Mouse (Mus musculus) heart, embryonic 11.5 days (tissue): Measurements from ENCODE around the gene Tifab. TPM values are rescaled to one million over a fixed set of nuclear protein-coding genes. Genes with fewer than 3 reads are reported as not detected.

Experiments
- ATAC-seq: fragments of 200-750 bp; cut with Nextera tagmentation; replicated peaks from 2 replicates; pipeline ENCODE4 v1.8.0; 2017; ENCODE audit warnings: moderate library complexity; ENCODE audit not compliant: insufficient number of reproducible peaks, low FRiP score, low TSS enrichment
- H3K27ac ChIP-seq: fragments of 300-500 bp; sonication (generic); 2 replicates; pipeline ENCODE4 v1.5.1; 2014; ENCODE audit warnings: mild to moderate bottlenecking, low read depth, low read length
- H3K27me3 ChIP-seq: fragments of 300-500 bp; sonication (generic); 2 replicates; pipeline ENCODE4 v1.6.1; 2014; ENCODE audit warnings: mild to moderate bottlenecking, low read length, mixed read lengths; ENCODE audit not compliant: control insufficient read depth, insufficient read depth
- H3K36me3 ChIP-seq: fragments of 300-500 bp; sonication (generic); 2 replicates; pipeline ENCODE4 v1.6.1; 2014; ENCODE audit warnings: mild to moderate bottlenecking, low read length, moderate library complexity, mixed read lengths; ENCODE audit not compliant: control insufficient read depth, insufficient read depth
- H3K4me1 ChIP-seq: fragments of 300-500 bp; sonication (generic); 2 replicates; pipeline ENCODE4 v1.6.1; 2014; ENCODE audit warnings: low read length; ENCODE audit not compliant: control insufficient read depth, insufficient read depth
- H3K4me2 ChIP-seq: fragments of 300-500 bp; sonication (generic); 2 replicates; pipeline ENCODE4 v1.6.1; 2014; ENCODE audit warnings: mild to moderate bottlenecking, moderate library complexity
- H3K4me3 ChIP-seq: fragments of 300-500 bp; sonication (generic); 2 replicates; pipeline ENCODE4 v1.5.1; 2014; ENCODE audit warnings: low read depth, low read length
- H3K9ac ChIP-seq: fragments of 300-500 bp; sonication (generic); 2 replicates; pipeline ENCODE4 v1.6.1; 2014; ENCODE audit warnings: mild to moderate bottlenecking, low read depth, low read length, moderate library complexity
- H3K9me3 ChIP-seq: fragments of 300-500 bp; sonication (generic); replicated peaks from 2 replicates; pipeline ENCODE4 v1.6.1; 2016; ENCODE audit warnings: low read length; ENCODE audit not compliant: control insufficient read depth
- WGBS: fragments of 180-500 bp; shearing (Covaris S2); extraction: QIAGEN DNeasy Blood & Tissue Kit; methylation state at CpG from one replicate; pipeline ENCODE4 v1.1.7; 2014; ENCODE audit not compliant: insufficient replicate concordance; 5-methylcytosine and 5-hydroxymethylcytosine counted together
- polyA plus RNA-seq: library from polyadenylated mRNA; unstranded; fragments of >200 nt; fragmentation: Nextera tagmentation; extraction: Ambion mirVana; gene quantifications from 2 replicates; pipeline ENCODE4 v1.2.1, GENCODE M21; 2014

Tifab gene
- polyA plus RNA-seq, 1 experiment from 2014 or later, result 0.33 TPM

DNA sequence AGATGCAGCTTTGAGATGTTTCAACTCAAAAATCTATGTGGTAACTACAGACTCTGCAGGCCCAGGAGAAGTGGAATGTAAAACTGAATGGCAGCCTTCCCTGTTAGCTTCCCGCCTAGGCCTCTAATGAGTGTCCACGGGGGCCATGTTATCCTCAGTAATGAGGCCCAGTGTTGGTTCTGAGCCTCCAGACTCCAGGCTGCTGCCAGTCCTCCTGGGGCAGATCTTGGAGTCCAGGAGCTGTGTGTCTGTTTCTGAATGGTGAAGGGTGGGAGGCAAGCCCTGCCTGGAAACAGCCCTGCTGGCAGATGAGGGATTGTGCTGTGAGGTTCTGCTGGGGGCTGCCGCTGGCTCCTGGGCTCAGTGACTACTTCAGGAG, 10.3 kb downstream of the Tifab start:
- ATAC-seq, result no peak
- H3K9ac ChIP-seq, result no peak overlapping the region
- no peak overlapping the region for H3K4me2 ChIP-seq
- peaks cover 9% of the 10 kb centered on the region; the same call in 1 of the 2 replicates for H3K4me1 ChIP-seq
- no peak overlapping the region for H3K4me3 ChIP-seq
- H3K9me3 ChIP-seq, result no peaks in the 10 kb centered on the region
- WGBS, result 59% methylated on average over 3 of the region's 3 CpGs
- no peaks in the 10 kb centered on the region for H3K27me3 ChIP-seq
- no peaks in the 10 kb centered on the region for H3K36me3 ChIP-seq
- peak overlapping the region; percentile 41; the same call in 1 of the 2 replicates for H3K27ac ChIP-seq

GRCm38 (mm10) chr13:56167446-56168402, 11.0 kb downstream of the Tifab start:
- WGBS, result 25% methylated on average over 14 of the region's 14 CpGs
- H3K36me3 ChIP-seq, result no peaks in the 10 kb centered on the region
- no peak for ATAC-seq
- no peaks in the 10 kb centered on the region for H3K9me3 ChIP-seq
- H3K27ac ChIP-seq, result no peak overlapping the region
- no peak overlapping the region for H3K4me3 ChIP-seq
- H3K27me3 ChIP-seq, result 0 out of 2 replicates have a peak, but pooled peaks cover 2% of the 10 kb centered on the region
- H3K4me1 ChIP-seq, result peaks cover 9% of the 10 kb centered on the region; the same call in 1 of the 2 replicates
- no peak overlapping the region for H3K9ac ChIP-seq
- peak overlapping the region; percentile 30 for H3K4me2 ChIP-seq

DNA sequence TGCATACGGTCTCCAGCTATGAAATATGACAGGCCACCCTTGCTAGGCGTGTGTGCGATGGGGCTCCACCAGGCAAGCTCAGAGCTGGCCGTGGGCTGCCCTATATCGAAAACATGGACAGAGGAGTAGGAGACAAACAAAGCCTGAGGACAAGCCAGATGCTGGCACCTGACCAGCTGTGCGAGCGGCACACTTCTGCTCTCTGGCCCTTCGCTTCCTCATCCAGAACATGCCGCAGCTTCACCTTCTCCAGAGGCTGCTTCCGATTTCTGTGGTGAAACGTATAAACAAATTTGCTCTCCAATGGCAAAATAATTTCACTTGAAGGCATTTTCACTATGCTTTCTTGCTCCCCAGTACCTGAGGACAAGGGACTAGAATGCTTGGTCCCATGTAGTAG, 13.1 kb downstream of the Tifab start:
- H3K27ac ChIP-seq, result no peak overlapping the region
- no peak overlapping the region for H3K4me2 ChIP-seq
- H3K9me3 ChIP-seq, result no peaks in the 10 kb centered on the region
- 93% methylated on average over 11 of the region's 11 CpGs for WGBS
- H3K36me3 ChIP-seq, result no peaks in the 10 kb centered on the region
- no peak overlapping the region for H3K9ac ChIP-seq
- no peak overlapping the region for H3K4me3 ChIP-seq
- peaks cover 9% of the 10 kb centered on the region; the same call in 1 of the 2 replicates for H3K4me1 ChIP-seq
- no peak for ATAC-seq
- H3K27me3 ChIP-seq, result 0 out of 2 replicates have a peak, but pooled peaks cover 6% of the 10 kb centered on the region

- H3K4me2 ChIP-seq, result no peak overlapping the region
These were observed 14.3 kb downstream of the Tifab start for GRCm38 (mm10) chr13:56164372-56164771.

DNA sequence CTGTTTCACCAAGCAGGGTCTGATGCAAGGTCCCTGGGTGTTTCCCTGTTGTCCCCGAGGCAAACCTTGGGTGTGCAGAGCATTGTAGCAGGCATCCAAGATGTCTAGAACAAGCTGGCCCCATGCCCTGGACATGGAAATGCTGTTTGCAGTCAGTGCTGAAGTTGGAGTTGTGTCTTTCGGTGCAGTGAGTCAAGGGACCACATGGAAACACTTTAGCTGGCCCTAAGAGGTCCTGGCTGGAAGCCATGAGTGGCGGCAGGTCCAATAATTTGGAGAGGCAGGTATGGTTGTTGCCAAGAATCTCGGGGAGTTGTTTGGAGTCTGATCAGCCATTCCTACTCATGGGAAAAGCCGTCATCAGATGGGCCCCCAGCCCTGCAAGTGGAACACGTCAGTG, 14.9 kb downstream of the Tifab start:
- Histone ChIP-seq H3K27ac (no peak overlapping the region), H3K4me3 (no peak overlapping the region), H3K36me3 (no peaks in the 10 kb centered on the region), H3K27me3 (0 out of 2 replicates have a peak, but pooled peaks cover 6% of the 10 kb centered on the region), H3K4me2 (no peak overlapping the region), H3K9ac (no peak overlapping the region), H3K4me1 (peaks cover 24% of the 10 kb centered on the region), H3K9me3 (no peaks in the 10 kb centered on the region)
- ATAC-seq, result no peak
- WGBS, result 71% methylated on average over 6 of the region's 6 CpGs

More at GRCm38 (mm10) chr13:56164372-56164771, 14.3 kb downstream of the Tifab start:
- Histone ChIP-seq H3K4me3 (no peak overlapping the region), H3K9ac (no peak overlapping the region), H3K27ac (no peak overlapping the region), H3K4me1 (peaks cover 19% of the 10 kb centered on the region), H3K36me3 (no peaks in the 10 kb centered on the region), H3K27me3 (0 out of 2 replicates have a peak, but pooled peaks cover 6% of the 10 kb centered on the region), H3K9me3 (no peaks in the 10 kb centered on the region)
- ATAC-seq, result no peak
- WGBS, result 89% methylated on average over 3 of the region's 3 CpGs

- no peak overlapping the region for H3K4me3 ChIP-seq
- whole genome bisulfite sequencing, result 66% methylated on average over 6 of the region's 6 CpGs
- 0 out of 2 replicates have a peak, but pooled peaks cover 6% of the 10 kb centered on the region for H3K27me3 ChIP-seq
- H3K4me1 ChIP-seq, result peaks cover 18% of the 10 kb centered on the region
- no peaks in the 10 kb centered on the region for H3K9me3 ChIP-seq
- no peak for ATAC-seq
- H3K9ac ChIP-seq, result no peak overlapping the region
- H3K36me3 ChIP-seq, result no peaks in the 10 kb centered on the region
- no peak overlapping the region for H3K4me2 ChIP-seq
- no peak overlapping the region for H3K27ac ChIP-seq
These were observed 15.8 kb downstream of the Tifab start for GRCm38 (mm10) chr13:56162859-56163258.

DNA sequence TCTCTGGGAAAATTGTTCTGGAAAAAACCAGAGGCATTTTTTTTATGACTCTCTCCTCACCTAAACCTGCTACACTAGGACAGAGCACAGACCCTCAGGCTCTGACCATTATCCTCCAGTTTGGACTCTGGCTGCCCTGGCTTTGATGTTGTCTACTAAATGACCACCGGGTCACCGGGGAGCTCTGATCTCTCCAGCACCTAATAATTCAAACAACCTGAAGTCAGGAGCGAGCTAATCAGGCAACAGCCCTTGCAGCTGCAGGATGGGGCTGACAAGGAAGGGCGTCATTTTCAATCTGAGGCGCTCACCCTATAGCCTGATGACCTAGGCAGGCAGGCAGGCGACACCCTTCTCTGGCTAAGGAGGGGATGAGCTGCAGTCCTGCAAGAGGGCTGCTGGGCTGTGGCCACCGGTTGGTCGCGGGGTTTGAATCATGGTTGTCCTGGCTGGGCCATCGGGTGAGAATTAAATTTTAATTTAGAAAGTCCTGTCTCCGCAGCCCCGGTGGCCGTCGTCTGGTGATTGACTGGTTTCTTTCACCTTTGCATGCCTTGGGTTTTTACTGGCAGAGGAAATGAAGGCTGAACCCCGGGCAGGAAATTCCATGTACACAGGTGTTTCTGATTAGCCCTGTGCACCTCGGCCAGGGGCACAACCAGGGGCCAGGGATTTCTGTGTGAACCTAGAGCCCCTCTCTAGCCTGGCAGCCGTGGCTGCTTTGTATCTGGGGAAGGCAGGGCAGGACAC, 18.9 kb downstream of the Tifab start:
- Histone ChIP-seq H3K4me2 (no peak overlapping the region; the same call in 1 of the 2 replicates), H3K27me3 (0 out of 2 replicates have a peak, but pooled peaks cover 6% of the 10 kb centered on the region), H3K36me3 (no peaks in the 10 kb centered on the region), H3K9me3 (no peaks in the 10 kb centered on the region), H3K27ac (no peak overlapping the region), H3K4me1 (peaks cover 22% of the 10 kb centered on the region), H3K9ac (no peak overlapping the region), H3K4me3 (no peak overlapping the region)
- 44% methylated on average over 17 of the region's 17 CpGs for WGBS
- ATAC-seq, result no peak

DNA sequence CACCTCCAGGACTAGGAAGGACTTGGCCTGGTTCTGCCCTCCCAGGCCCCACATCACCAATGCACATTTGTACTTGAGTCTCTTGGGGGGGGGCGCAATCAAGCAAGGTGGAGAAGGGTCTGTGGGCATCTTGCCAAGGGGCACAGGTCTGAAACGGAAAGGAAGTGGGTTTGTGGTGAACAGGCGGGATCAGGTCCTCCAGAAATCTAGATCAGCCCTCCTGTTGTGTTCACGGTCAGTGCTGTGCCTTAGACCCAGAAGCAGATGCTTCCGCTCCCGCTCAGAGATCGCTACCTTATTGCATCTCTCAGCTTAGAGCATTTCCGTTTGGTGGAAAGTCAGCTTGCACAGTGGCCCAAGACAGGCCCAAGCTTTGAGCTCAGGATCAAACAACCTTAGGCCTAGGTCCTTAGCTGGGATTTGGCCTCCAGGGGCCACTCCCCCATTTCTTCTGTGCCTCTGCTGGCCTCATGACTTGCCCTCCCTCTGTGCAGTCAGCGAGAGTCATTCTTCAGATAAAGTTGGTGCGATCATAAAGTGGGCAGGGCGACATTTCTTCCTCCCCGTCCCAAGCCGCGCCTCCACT, 19.6 kb downstream of the Tifab start:
- H3K9me3 ChIP-seq, result no peaks in the 10 kb centered on the region
- H3K27ac ChIP-seq, result no peak overlapping the region
- H3K9ac ChIP-seq, result no peak overlapping the region
- no peak overlapping the region for H3K4me3 ChIP-seq
- H3K4me1 ChIP-seq, result peaks cover 23% of the 10 kb centered on the region
- ATAC-seq, result no peak
- H3K27me3 ChIP-seq, result 0 out of 2 replicates have a peak, but pooled peaks cover 6% of the 10 kb centered on the region
- H3K36me3 ChIP-seq, result no peaks in the 10 kb centered on the region
- H3K4me2 ChIP-seq, result peak overlapping the region; percentile 12; the same call in 1 of the 2 replicates
- 52% methylated on average over 14 of the region's 14 CpGs for WGBS
